Mouse (Mus musculus): ENCODE results near the gene Rps19bp1.

The Rps19bp1 gene

GRCm38 (mm10) chr15:80263610-80264575 lies at the start of gene Rps19bp1:
Rps19bp1 (minus strand) TSS chr15:80264315.
- DNase-seq (ENCODE audit: extremely low spot score): peak; percentile 93

GRCm38 (mm10) chr15:80306146-80306545 lies 42.0 kb upstream of the Rps19bp1 start:
- DNase-seq (ENCODE audit: extremely low spot score): no peak

- DNase-seq (ENCODE audit: extremely low spot score): no peak
These were observed 40.1 kb upstream of the Rps19bp1 start for GRCm38 (mm10) chr15:80304188-80304587.

GRCm38 (mm10) chr15:80303779-80304178 lies 39.7 kb upstream of the Rps19bp1 start:
- DNase-seq (ENCODE audit: extremely low spot score): no peak

GRCm38 (mm10) chr15:80297146-80297545 lies 33.0 kb upstream of the Rps19bp1 start:
- DNase-seq (ENCODE audit: extremely low spot score): no peak

- peak; percentile 75 for DNase-seq (ENCODE audit: extremely low spot score)
These were observed 25.3 kb upstream of the Rps19bp1 start for GRCm38 (mm10) chr15:80289436-80289835.

GRCm38 (mm10) chr15:80288036-80288435 lies 23.9 kb upstream of the Rps19bp1 start:
- DNase-seq (ENCODE audit: extremely low spot score): no peak

GRCm38 (mm10) chr15:80286851-80287415 lies 22.8 kb upstream of the Rps19bp1 start, which contains the start of gene Cacna1i:
Cacna1i (plus strand) TSS chr15:80287238.
- DNase-seq (ENCODE audit: extremely low spot score): no peak

GRCm38 (mm10) chr15:80280646-80281045 lies 16.5 kb upstream of the Rps19bp1 start:
- peak; percentile 40 for DNase-seq (ENCODE audit: extremely low spot score)

GRCm38 (mm10) chr15:80279053-80279452 lies 14.9 kb upstream of the Rps19bp1 start:
- DNase-seq (ENCODE audit: extremely low spot score): no peak

GRCm38 (mm10) chr15:80278121-80278759 lies 14.1 kb upstream of the Rps19bp1 start:
- no peak for DNase-seq (ENCODE audit: extremely low spot score)

GRCm38 (mm10) chr15:80277625-80278024 lies 13.5 kb upstream of the Rps19bp1 start:
- peak; percentile 72 for DNase-seq (ENCODE audit: extremely low spot score)

- no peak for DNase-seq (ENCODE audit: extremely low spot score)
These were observed 13.0 kb upstream of the Rps19bp1 start for GRCm38 (mm10) chr15:80277107-80277506.

- DNase-seq (ENCODE audit: extremely low spot score): no peak
These were observed 7.8 kb upstream of the Rps19bp1 start for GRCm38 (mm10) chr15:80271858-80272396.

GRCm38 (mm10) chr15:80266281-80266680 lies 2.2 kb upstream of the Rps19bp1 start:
- peak; percentile 66 for DNase-seq (ENCODE audit: extremely low spot score)

GRCm38 (mm10) chr15:80261100-80261499 lies 3.0 kb downstream of the Rps19bp1 start:
- no peak for DNase-seq (ENCODE audit: extremely low spot score)

GRCm38 (mm10) chr15:80260677-80261076 lies 3.4 kb downstream of the Rps19bp1 start:
- peak; percentile 83 for DNase-seq (ENCODE audit: extremely low spot score)

- DNase-seq (ENCODE audit: extremely low spot score): no peak
These were observed 4.6 kb downstream of the Rps19bp1 start for GRCm38 (mm10) chr15:80259406-80260045.

- DNase-seq (ENCODE audit: extremely low spot score): peak; percentile 45
These were observed 5.6 kb downstream of the Rps19bp1 start for GRCm38 (mm10) chr15:80258240-80259170.

GRCm38 (mm10) chr15:80257602-80258239 lies 6.4 kb downstream of the Rps19bp1 start:
- no peak for DNase-seq (ENCODE audit: extremely low spot score)

Data from embryo, embryonic 9.5 days (tissue).